Mouse (Mus musculus) 3T3-L1 (cell line): ENCODE measurements at regions not wholly inside any gene's neighbourhood (a gene's known extent, or its start where the extent isn't known, plus 50 kb on each side); places are given as distances from the start of the nearest gene placed in this dataset.
"Not testable (repeated sequence)": the region's sequence is repeated elsewhere in the genome, so short reads cannot be mapped to it uniquely, and the experiment has no call there.

Experiments
- DNase-seq: peaks from one replicate; pipeline ENCODE4 v3.0.0-alpha.2; 2015; ENCODE audit warnings: low read depth, low spot score

GRCm38 (mm10) chr16:29909923-29910465 is 154.2 kb upstream of the Hes1 start:
- DNase-seq: peak; percentile 91

- DNase-seq: peak; percentile 94
These were observed 153.0 kb upstream of the Hes1 start for GRCm38 (mm10) chr16:29911164-29911571.

DNA sequence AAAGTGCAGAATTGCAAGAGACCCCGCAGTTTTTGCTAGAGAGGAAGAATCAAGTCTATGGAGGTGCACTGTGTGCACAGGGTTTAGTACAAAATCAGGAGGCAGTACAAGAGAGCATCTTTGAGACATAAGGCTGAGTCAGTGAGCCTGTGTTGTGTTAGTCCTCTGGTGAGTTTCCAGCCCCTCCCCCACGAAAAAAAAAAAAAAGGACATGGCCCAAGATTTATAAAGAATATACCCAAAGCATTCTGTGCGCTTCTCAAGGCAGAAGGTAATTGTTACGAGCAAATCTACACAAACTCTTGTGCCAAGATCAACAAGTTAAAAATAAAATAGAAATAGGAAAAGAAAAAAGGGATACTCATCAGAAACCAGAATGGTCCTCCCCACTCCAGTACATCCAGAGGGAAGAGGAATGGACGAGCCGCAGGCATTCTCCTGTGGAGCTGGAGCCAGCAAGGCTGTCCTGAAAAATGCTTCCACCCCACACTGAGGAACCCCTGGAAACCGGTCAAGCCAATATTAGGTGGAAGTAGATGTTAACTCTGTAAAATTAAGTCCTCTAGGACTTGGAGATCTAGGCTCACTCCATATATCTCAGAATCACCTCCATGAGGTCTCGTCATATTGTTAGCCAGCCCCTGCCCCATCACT is 150.7 kb upstream of the Hes1 start:
- peak; percentile 47 for DNase-seq

GRCm38 (mm10) chr16:29915346-29915745 is 148.8 kb upstream of the Hes1 start:
- DNase-seq: peak; percentile 99

DNA sequence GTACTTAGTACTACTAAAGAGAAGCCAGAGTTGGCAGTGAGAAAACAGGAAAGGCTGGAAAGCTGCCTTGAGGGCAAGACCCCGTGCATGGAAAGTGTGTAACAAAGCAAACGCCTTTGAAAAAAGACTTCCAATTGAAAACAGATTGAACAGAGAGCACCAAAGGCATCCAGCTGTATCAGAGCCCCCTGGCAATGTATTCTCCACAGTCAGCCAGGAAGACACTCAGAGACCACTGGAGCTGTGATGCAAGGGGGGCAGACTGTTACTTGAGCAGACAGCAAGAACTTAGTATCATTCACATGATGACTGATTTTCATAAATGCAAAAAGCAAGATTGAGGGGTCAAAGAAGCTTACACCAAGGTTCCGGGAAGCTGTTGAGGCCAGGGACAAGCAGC is 146.2 kb upstream of the Hes1 start:
- no peak for DNase-seq

GRCm38 (mm10) chr16:29918396-29918795 is 145.8 kb upstream of the Hes1 start:
- DNase-seq: no peak

- no peak for DNase-seq
These were observed 143.2 kb upstream of the Hes1 start for GRCm38 (mm10) chr16:29920940-29921339.

DNA sequence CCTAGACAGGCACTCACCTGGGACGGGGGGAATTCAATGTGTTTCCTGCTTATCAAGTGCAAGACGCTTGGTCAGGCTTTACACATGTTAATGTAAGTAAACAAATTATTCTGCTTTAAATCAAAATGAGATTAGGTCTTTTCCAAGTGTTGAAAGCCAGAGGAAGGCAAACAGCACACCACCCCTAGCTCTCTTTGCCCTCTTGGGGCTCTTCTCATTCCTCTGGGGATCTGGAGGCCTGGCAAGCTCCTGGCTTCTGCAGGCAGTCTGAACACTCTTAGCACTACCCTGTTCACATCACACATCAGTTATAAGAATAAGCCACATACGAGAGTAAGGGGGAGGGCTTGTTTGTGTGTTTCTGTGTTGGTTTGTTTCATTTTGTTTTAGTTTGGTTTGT is 142.8 kb upstream of the Hes1 start:
- DNase-seq: no peak

DNA sequence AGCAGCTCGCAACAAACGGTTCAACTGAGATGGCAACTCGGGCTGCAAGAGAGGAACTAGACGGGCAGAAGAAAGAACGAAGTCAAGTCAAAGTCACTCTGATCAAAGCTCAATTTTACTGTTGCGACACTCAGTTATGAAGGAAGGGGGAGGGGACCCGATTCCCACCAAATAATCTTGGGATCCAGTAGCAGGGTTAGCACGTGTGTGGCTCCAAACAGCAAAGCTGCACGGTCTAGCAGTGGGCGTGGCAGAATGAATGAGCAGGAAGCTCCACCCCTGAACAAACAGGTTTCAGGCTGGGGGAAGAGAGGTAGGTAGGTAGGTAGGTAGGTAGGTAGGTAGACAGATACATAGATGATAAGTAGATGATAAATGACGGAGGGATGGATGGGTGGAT is 136.9 kb upstream of the Hes1 start:
- not testable (repeated sequence) for DNase-seq

DNA sequence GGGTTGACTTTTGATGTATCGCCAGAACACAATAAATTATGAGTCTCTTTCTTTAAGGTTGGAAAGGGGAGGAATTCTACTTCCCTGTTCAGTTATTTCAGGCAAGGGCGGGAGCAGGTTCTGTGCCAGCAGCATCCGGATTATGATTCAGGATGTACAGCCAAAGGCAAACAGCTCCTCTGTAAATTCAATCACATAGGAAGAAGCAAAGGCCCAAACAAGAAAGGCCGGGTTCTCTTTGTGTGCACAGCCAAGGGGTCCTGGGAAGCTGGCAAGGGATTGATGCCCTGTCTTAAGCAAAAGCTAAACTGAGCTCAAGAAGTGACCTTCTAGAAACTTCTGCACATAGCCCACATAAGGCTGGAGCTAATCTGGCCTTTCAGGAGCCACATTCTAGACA is 135.9 kb upstream of the Hes1 start:
- DNase-seq: no peak

DNA sequence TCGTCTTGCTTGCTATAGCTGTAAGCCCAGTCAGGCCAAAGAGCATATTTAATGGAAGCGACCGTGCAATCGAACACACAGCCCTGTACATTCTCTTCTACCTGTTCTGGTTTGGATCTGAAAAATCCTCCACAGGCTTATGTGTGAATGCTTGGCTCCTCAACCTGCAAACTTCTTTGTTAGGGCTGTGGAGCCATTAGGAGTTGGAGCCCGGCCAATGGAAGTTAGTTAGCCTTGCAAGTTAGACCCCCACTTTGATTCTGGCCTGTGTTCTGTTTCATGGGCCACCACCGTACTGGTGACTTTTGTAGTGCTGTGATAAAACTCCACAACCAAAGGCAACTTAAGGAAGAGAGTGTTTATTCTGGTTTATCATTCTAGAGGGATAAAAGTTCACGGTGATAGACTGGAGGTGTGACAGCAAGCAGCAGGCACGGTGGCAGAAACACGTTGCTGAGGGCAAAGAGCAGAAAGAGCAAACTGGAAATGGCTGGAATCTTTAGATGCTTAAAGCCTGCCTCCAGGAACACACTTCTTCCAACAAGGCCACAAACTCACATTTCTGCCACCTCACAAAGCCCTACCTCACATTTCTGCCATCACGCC is 132.3 kb upstream of the Hes1 start:
- no peak for DNase-seq

DNA sequence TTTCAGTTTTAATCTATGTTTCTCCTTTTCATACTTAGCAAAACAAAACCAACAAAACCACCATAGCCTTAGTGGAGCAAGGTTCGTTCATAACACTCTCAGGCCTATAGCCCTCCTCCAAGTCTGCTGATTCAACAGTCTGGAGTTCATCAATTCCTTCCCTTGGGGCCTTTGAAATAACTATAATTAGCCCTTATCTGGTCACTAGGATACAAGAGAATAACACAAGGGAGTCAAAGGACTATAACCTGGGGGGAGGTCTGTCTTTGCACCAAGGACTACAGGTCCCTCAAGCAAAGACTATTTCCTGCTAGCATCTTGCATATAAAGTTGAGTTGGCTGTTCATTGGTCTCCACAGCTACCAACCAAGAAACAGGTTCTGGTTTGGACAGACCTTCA is 129.5 kb upstream of the Hes1 start:
- no peak for DNase-seq

DNA sequence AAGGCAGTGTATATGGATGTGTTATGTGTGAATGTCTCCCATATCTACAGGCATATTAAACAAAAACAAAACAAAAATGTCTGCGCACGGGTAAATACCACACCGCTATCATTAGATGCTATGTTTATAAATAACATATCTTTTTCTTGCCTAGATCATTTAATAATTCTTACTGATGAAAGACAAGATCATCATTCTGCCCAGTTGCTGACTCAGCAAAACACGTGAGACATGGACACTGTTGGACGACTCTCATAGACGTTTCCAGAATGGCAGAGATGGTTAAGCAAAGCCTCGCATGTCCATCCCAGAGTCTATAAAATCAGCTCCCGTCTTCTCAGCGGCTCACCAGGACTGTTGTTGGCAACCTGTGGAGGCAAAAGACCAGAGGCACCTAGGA is 125.5 kb upstream of the Hes1 start:
- no peak for DNase-seq

GRCm38 (mm10) chr16:29939331-29939850 is 124.8 kb upstream of the Hes1 start:
- no peak for DNase-seq

GRCm38 (mm10) chr16:29939869-29940707 is 124.1 kb upstream of the Hes1 start:
- DNase-seq: no peak

DNA sequence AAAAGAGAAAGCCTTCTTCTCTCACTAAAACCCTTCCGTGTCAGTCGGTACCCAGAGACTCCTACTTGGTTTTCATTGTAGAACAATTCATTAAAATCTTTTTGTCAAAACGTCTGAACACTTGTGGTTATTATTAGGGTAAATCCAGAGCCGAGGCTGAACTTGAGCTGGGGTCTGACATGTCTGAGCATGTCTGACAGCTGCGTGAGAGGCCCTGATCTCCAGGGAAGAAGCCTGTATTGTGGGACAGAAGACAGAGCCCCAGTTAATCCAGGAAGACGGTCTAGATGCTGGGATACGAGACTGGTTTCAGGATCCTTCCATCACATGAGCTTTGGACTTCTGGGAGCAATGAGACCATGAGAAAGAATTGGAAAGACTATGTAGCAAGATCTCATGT is 122.1 kb upstream of the Hes1 start:
- no peak for DNase-seq

GRCm38 (mm10) chr16:29943963-29944860 is 120.0 kb upstream of the Hes1 start:
- peak; percentile 91 for DNase-seq

- no peak for DNase-seq
These were observed 119.2 kb upstream of the Hes1 start for GRCm38 (mm10) chr16:29944966-29945365.

GRCm38 (mm10) chr16:29945376-29945890 is 118.8 kb upstream of the Hes1 start:
- DNase-seq: peak; percentile 57

DNA sequence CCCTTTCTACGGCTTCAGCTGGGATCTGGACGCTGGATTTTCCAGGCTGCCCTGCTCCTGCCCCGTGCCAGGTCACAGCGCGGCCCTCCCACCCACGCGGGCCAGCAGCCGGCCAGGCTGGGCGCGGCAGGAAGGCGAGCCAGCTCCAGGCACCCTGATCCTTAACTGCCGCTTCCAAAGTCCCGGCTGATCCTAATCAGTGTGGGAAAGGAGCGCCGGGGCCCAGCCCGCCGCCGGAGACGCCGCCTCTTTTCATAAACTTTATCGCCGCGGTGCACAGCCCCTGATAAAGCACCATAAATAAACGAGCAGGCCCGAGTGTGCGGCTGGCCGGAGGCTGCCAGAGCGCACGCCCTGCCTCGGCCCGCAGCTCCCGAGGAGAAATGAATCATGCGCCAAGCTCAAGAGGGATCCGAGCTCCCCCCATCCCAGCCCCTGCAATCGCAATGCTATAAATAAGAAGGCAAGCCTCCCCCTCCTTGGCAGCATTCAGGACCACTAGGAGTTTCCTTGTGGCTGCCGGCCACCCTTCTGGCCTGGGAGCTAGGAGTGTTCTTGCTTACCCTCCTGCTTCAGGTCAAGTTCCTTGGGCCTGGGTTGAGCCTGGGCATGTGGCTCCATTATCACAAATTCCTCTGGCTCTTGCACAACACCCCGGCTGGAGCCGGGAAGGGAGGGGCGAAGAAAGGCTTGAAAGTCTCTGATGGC is 118.1 kb upstream of the Hes1 start:
- peak; percentile 88 for DNase-seq
